Mouse (Mus musculus) neural tube, embryonic 14.5 days (tissue): ENCODE data around the gene Oard1. TPM values are rescaled to one million over a fixed set of nuclear protein-coding genes. Genes with fewer than 3 reads are reported as not detected.
A peak's percentile ranks its signal among the peaks of the same experiment; 100 is the strongest.

Source experiments
- ATAC-seq: fragments of 200-750 bp; cut with Nextera tagmentation; 2 replicates; pipeline ENCODE4 v1.8.0; 2017; ENCODE audit warnings: low read depth, mild to moderate bottlenecking, moderate TSS enrichment, moderate library complexity
- H3K27ac ChIP-seq: fragments of 300-500 bp; sonication (generic); 2 replicates; pipeline ENCODE4 v1.5.1; 2014; ENCODE audit warnings: low read depth, mild to moderate bottlenecking, control low read depth, low read length, moderate library complexity, mixed read lengths
- H3K27me3 ChIP-seq: fragments of 300-500 bp; sonication (generic); 2 replicates; pipeline ENCODE4 v1.6.1; 2014; ENCODE audit warnings: low read length; ENCODE audit not compliant: control insufficient read depth, insufficient read depth
- H3K36me3 ChIP-seq: fragments of 300-500 bp; sonication (generic); 2 replicates; pipeline ENCODE4 v1.6.1; 2014; ENCODE audit warnings: low read length, mixed read lengths; ENCODE audit not compliant: control insufficient read depth, insufficient read depth
- H3K4me1 ChIP-seq: fragments of 300-500 bp; sonication (generic); 2 replicates; pipeline ENCODE4 v1.6.1; 2014; ENCODE audit warnings: low read length; ENCODE audit not compliant: control insufficient read depth, insufficient read depth
- H3K4me2 ChIP-seq: fragments of 300-500 bp; sonication (generic); 2 replicates; pipeline ENCODE4 v1.6.1; 2014; ENCODE audit warnings: mild to moderate bottlenecking, low read depth, low read length, control low read depth
- H3K4me3 ChIP-seq: fragments of 300-500 bp; sonication (generic); 2 replicates; pipeline ENCODE4 v1.5.1; 2014; ENCODE audit warnings: low read depth, low read length, control low read depth, mixed read lengths
- H3K9ac ChIP-seq: fragments of 300-500 bp; sonication (generic); replicated peaks from 2 replicates; pipeline ENCODE4 v1.6.1; 2014; ENCODE audit warnings: low read depth, mild to moderate bottlenecking, control low read depth, low read length, mixed read lengths
- H3K9me3 ChIP-seq: fragments of 300-500 bp; sonication (generic); 2 replicates; pipeline ENCODE4 v1.6.1; 2016; ENCODE audit warnings: low read length; ENCODE audit not compliant: control insufficient read depth
- WGBS: fragments of 180-500 bp; shearing (Covaris S2); extraction: QIAGEN DNeasy Blood & Tissue Kit; methylation state at CpG from one replicate; pipeline ENCODE4 v1.1.7; 2014; 5-methylcytosine and 5-hydroxymethylcytosine counted together
- polyA plus RNA-seq: library from polyadenylated mRNA; unstranded; fragments of >200 nt; fragmentation: Nextera tagmentation; extraction: Ambion mirVana; gene quantifications from 2 replicates; pipeline ENCODE4 v1.2.1, GENCODE M21; 2014

Oard1 gene
- polyA plus RNA-seq, 1 experiment from 2014 or later, result 35.7 TPM

GRCm38 (mm10) chr17:48416425-48417195 is 6.8 kb downstream of the Oard1 start:
- no peak overlapping the region for H3K27ac ChIP-seq
- H3K9me3 ChIP-seq, result no peaks in the 10 kb centered on the region
- peak; percentile 85; the same call in 1 of the 2 replicates for ATAC-seq
- H3K36me3 ChIP-seq, result no peaks in the 10 kb centered on the region
- WGBS, result 90% methylated on average over 14 of the region's 14 CpGs
- H3K4me3 ChIP-seq, result no peak overlapping the region
- no peaks in the 10 kb centered on the region for H3K4me1 ChIP-seq
- H3K4me2 ChIP-seq, result no peak overlapping the region
- H3K9ac ChIP-seq, result no peak overlapping the region
- H3K27me3 ChIP-seq, result no peaks in the 10 kb centered on the region

- H3K4me3 ChIP-seq, result no peak overlapping the region
- ATAC-seq, result no peak
- no peaks in the 10 kb centered on the region for H3K27me3 ChIP-seq
- H3K4me1 ChIP-seq, result no peaks in the 10 kb centered on the region
- no peak overlapping the region for H3K9ac ChIP-seq
- H3K4me2 ChIP-seq, result no peak overlapping the region
- no peaks in the 10 kb centered on the region for H3K9me3 ChIP-seq
- WGBS, result 94% methylated on average over 6 of the region's 6 CpGs
- no peak overlapping the region for H3K27ac ChIP-seq
- no peaks in the 10 kb centered on the region for H3K36me3 ChIP-seq
These were observed 7.7 kb downstream of the Oard1 start for GRCm38 (mm10) chr17:48417521-48417920.

GRCm38 (mm10) chr17:48418174-48418573 is 8.4 kb downstream of the Oard1 start:
- Histone ChIP-seq H3K4me3 (no peak overlapping the region), H3K4me2 (no peak overlapping the region), H3K9ac (no peak overlapping the region), H3K27me3 (no peaks in the 10 kb centered on the region), H3K27ac (no peak overlapping the region), H3K9me3 (no peaks in the 10 kb centered on the region), H3K4me1 (no peaks in the 10 kb centered on the region), H3K36me3 (no peaks in the 10 kb centered on the region)
- no peak for ATAC-seq
- WGBS, result 90% methylated on average over 7 of the region's 7 CpGs

- Histone ChIP-seq H3K4me1 (no peaks in the 10 kb centered on the region), H3K9ac (no peak overlapping the region), H3K4me3 (no peak overlapping the region), H3K4me2 (no peak overlapping the region), H3K9me3 (no peaks in the 10 kb centered on the region), H3K27ac (no peak overlapping the region), H3K27me3 (no peaks in the 10 kb centered on the region), H3K36me3 (no peaks in the 10 kb centered on the region)
- ATAC-seq, result no peak
- WGBS, result 95% methylated on average over 1 of the region's 1 CpGs
These were observed 9.0 kb downstream of the Oard1 start for GRCm38 (mm10) chr17:48418781-48419180.

GRCm38 (mm10) chr17:48419571-48419970 is 9.8 kb downstream of the Oard1 start:
- 60% methylated on average over 2 of the region's 2 CpGs for WGBS
- Histone ChIP-seq H3K36me3 (no peaks in the 10 kb centered on the region), H3K4me2 (no peak overlapping the region), H3K4me1 (no peaks in the 10 kb centered on the region), H3K9ac (no peak overlapping the region), H3K27me3 (no peaks in the 10 kb centered on the region), H3K27ac (no peak overlapping the region), H3K4me3 (no peak overlapping the region), H3K9me3 (no peaks in the 10 kb centered on the region)
- ATAC-seq, result no peak

GRCm38 (mm10) chr17:48424237-48424636 is 14.4 kb downstream of the Oard1 start:
- no peak overlapping the region for H3K9ac ChIP-seq
- H3K4me2 ChIP-seq, result no peak overlapping the region
- no peaks in the 10 kb centered on the region for H3K36me3 ChIP-seq
- H3K4me3 ChIP-seq, result no peak overlapping the region
- 92% methylated on average over 9 of the region's 9 CpGs for WGBS
- H3K27me3 ChIP-seq, result no peaks in the 10 kb centered on the region
- ATAC-seq, result no peak
- no peak overlapping the region for H3K27ac ChIP-seq
- no peaks in the 10 kb centered on the region for H3K9me3 ChIP-seq
- H3K4me1 ChIP-seq, result no peaks in the 10 kb centered on the region

GRCm38 (mm10) chr17:48425823-48426612 is 16.2 kb downstream of the Oard1 start:
- H3K27me3 ChIP-seq, result no peaks in the 10 kb centered on the region
- H3K9ac ChIP-seq, result no peak overlapping the region
- no peak overlapping the region for H3K4me2 ChIP-seq
- WGBS, result 48% methylated on average over 9 of the region's 9 CpGs
- H3K27ac ChIP-seq, result no peak overlapping the region
- H3K4me3 ChIP-seq, result no peak overlapping the region
- no peaks in the 10 kb centered on the region for H3K4me1 ChIP-seq
- no peaks in the 10 kb centered on the region for H3K36me3 ChIP-seq
- no peak for ATAC-seq
- no peaks in the 10 kb centered on the region for H3K9me3 ChIP-seq

GRCm38 (mm10) chr17:48426991-48427750 is 17.4 kb downstream of the Oard1 start:
- ATAC-seq, result no peak
- Histone ChIP-seq H3K4me1 (no peaks in the 10 kb centered on the region), H3K4me3 (no peak overlapping the region), H3K36me3 (no peaks in the 10 kb centered on the region), H3K9ac (no peak overlapping the region), H3K27me3 (no peaks in the 10 kb centered on the region), H3K27ac (no peak overlapping the region), H3K4me2 (no peak overlapping the region), H3K9me3 (no peaks in the 10 kb centered on the region)
- 77% methylated on average over 13 of the region's 13 CpGs for WGBS
